Mouse (Mus musculus): ENCODE measurements around the gene Sh3gl3.

DNA sequence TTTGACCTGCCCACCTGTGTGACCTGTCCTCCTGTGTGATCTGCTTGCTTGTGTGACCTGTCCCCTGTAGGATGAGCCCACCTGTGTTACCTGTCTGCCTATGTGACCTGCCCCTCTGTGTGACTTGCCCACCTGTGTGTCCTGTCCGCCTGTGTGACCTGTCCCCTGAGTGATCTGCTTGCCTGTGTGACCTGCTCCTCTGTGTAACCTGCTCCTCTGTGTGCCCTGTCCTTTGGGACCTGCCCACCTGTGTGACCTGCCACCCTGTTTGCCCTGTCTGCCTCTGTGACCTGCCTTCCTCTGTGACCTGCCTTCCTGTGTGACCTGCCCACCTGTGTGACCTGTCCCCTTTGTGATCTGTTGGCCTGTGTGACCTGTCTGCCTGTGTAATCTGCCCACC, 79.7 kb downstream of the Sh3gl3 start:
- TF ChIP-seq CTCF (IDR thresholded peaks at IDR 0.05; ENCODE audit: low read depth) (no peak), EP300 (IDR thresholded peaks at IDR 0.05; ENCODE audit: low read depth) (no peak)
